Mouse (Mus musculus): ENCODE results near the gene Lyst. TPM values are rescaled to one million over a fixed set of nuclear protein-coding genes. Genes with fewer than 3 reads are reported as not detected.
A peak's percentile ranks its signal among the peaks of the same experiment; 100 is the strongest.

Lyst gene
- polyA plus RNA-seq, 1 experiment from 2014 or later = 7.6 TPM

GRCm38 (mm10) chr13:13775778-13776494, 185.7 kb downstream of the Lyst start:
- Histone ChIP-seq H3K27me3 (no peaks in the 10 kb centered on the region), H3K27ac (no peak overlapping the region), H3K4me1 (no peaks in the 10 kb centered on the region), H3K4me3 (no peak overlapping the region), H3K4me2 (no peak overlapping the region), H3K9me3 (no peaks in the 10 kb centered on the region), H3K36me3 (peaks cover 10% of the 10 kb centered on the region; the same call in 1 of the 2 replicates), H3K9ac (no peak overlapping the region)
- ATAC-seq (ENCODE audit: insufficient number of reproducible peaks, low FRiP score, low TSS enrichment, low read depth) = no peak

- no peaks in the 10 kb centered on the region for H3K27me3 ChIP-seq
- H3K9me3 ChIP-seq = no peaks in the 10 kb centered on the region
- no peak for ATAC-seq (ENCODE audit: insufficient number of reproducible peaks, low FRiP score, low TSS enrichment, low read depth)
- no peak overlapping the region for H3K27ac ChIP-seq
- H3K4me2 ChIP-seq = no peak overlapping the region
- no peaks in the 10 kb centered on the region for H3K4me1 ChIP-seq
- no peak overlapping the region for H3K4me3 ChIP-seq
- H3K36me3 ChIP-seq = peaks cover 10% of the 10 kb centered on the region; the same call in 1 of the 2 replicates
- H3K9ac ChIP-seq = no peak overlapping the region
- WGBS = 89% methylated on average over 11 of the region's 11 CpGs
Observed at GRCm38 (mm10) chr13:13777052-13777451, 186.9 kb downstream of the Lyst start.

GRCm38 (mm10) chr13:13777696-13778095, 187.5 kb downstream of the Lyst start:
- H3K27ac ChIP-seq = no peak overlapping the region
- no peak for ATAC-seq (ENCODE audit: insufficient number of reproducible peaks, low FRiP score, low TSS enrichment, low read depth)
- no peak overlapping the region for H3K4me2 ChIP-seq
- WGBS = 92% methylated on average over 8 of the region's 8 CpGs
- H3K27me3 ChIP-seq = peaks cover under 1% of the 10 kb centered on the region; the same call in 1 of the 2 replicates
- no peaks in the 10 kb centered on the region for H3K9me3 ChIP-seq
- H3K36me3 ChIP-seq = peaks cover 10% of the 10 kb centered on the region; the same call in 1 of the 2 replicates
- no peaks in the 10 kb centered on the region for H3K4me1 ChIP-seq
- H3K4me3 ChIP-seq = no peak overlapping the region
- H3K9ac ChIP-seq = no peak overlapping the region

- Histone ChIP-seq H3K36me3 (peaks cover 10% of the 10 kb centered on the region; the same call in 1 of the 2 replicates), H3K27ac (no peak overlapping the region), H3K9me3 (no peaks in the 10 kb centered on the region), H3K27me3 (peaks cover 11% of the 10 kb centered on the region), H3K9ac (no peak overlapping the region), H3K4me3 (no peak overlapping the region), H3K4me2 (no peak overlapping the region), H3K4me1 (peaks cover 4% of the 10 kb centered on the region)
- 71% methylated on average over 1 of the region's 1 CpGs for WGBS
- ATAC-seq (ENCODE audit: insufficient number of reproducible peaks, low FRiP score, low TSS enrichment, low read depth) = no peak
Observed at GRCm38 (mm10) chr13:13778837-13779458, 188.8 kb downstream of the Lyst start.

- Histone ChIP-seq H3K9me3 (no peaks in the 10 kb centered on the region), H3K27ac (no peak overlapping the region), H3K27me3 (peaks cover 25% of the 10 kb centered on the region), H3K9ac (no peak overlapping the region), H3K4me1 (peaks cover 17% of the 10 kb centered on the region), H3K36me3 (peaks cover 10% of the 10 kb centered on the region; the same call in 1 of the 2 replicates), H3K4me2 (no peak overlapping the region), H3K4me3 (no peak overlapping the region)
- ATAC-seq (ENCODE audit: insufficient number of reproducible peaks, low FRiP score, low TSS enrichment, low read depth) = no peak
- WGBS = 50% methylated on average over 3 of the region's 3 CpGs
Observed at GRCm38 (mm10) chr13:13780271-13780670, 190.1 kb downstream of the Lyst start.

- Histone ChIP-seq H3K4me1 (peaks cover 23% of the 10 kb centered on the region), H3K36me3 (peaks cover 10% of the 10 kb centered on the region; the same call in 1 of the 2 replicates), H3K9me3 (no peaks in the 10 kb centered on the region), H3K4me2 (no peak overlapping the region), H3K27ac (no peak overlapping the region), H3K9ac (no peak overlapping the region), H3K27me3 (peaks cover 32% of the 10 kb centered on the region), H3K4me3 (no peak overlapping the region)
- 52% methylated on average over 4 of the region's 4 CpGs for WGBS
- ATAC-seq (ENCODE audit: insufficient number of reproducible peaks, low FRiP score, low TSS enrichment, low read depth) = no peak
Observed at GRCm38 (mm10) chr13:13781026-13781425, 190.8 kb downstream of the Lyst start.

GRCm38 (mm10) chr13:13783296-13783695, 193.1 kb downstream of the Lyst start:
- H3K4me3 ChIP-seq = peak overlapping the region; percentile 60; the same call in 1 of the 2 replicates
- ATAC-seq (ENCODE audit: insufficient number of reproducible peaks, low FRiP score, low TSS enrichment, low read depth) = no peak
- H3K4me1 ChIP-seq = peaks cover 23% of the 10 kb centered on the region
- no peaks in the 10 kb centered on the region for H3K9me3 ChIP-seq
- H3K9ac ChIP-seq = no peak overlapping the region
- peaks cover 46% of the 10 kb centered on the region for H3K27me3 ChIP-seq
- no peaks in the 10 kb centered on the region for H3K36me3 ChIP-seq
- no peak overlapping the region for H3K27ac ChIP-seq
- peak overlapping the region; percentile 99 for H3K4me2 ChIP-seq
- WGBS = 29% methylated on average over 7 of the region's 7 CpGs

- Histone ChIP-seq H3K9me3 (no peaks in the 10 kb centered on the region), H3K27me3 (peaks cover 46% of the 10 kb centered on the region), H3K27ac (peak within 1 kb of the TSS; percentile 7; the same call in 1 of the 2 replicates), H3K4me2 (peak within 1 kb of the TSS; percentile 99), H3K4me3 (peak within 1 kb of the TSS; percentile 60), H3K36me3 (no peaks in the 10 kb centered on the region), H3K4me1 (peaks cover 23% of the 10 kb centered on the region), H3K9ac (peak within 1 kb of the TSS; percentile 26; the same call in 1 of the 2 replicates)
- ATAC-seq (ENCODE audit: insufficient number of reproducible peaks, low FRiP score, low TSS enrichment, low read depth) = peak; percentile 60
- WGBS = under 1% methylated on average over 43 of the region's 43 CpGs
Observed at GRCm38 (mm10) chr13:13783894-13784419, 193.8 kb downstream of the Lyst start, which contains the start of gene Gng4. Gng4 (plus strand) TSS chr13:13784059.

- WGBS = under 1% methylated on average over 58 of the region's 59 CpGs
- peaks cover 46% of the 10 kb centered on the region for H3K27me3 ChIP-seq
- H3K36me3 ChIP-seq = no peaks in the 10 kb centered on the region
- peak overlapping the region; percentile 60 for H3K4me3 ChIP-seq
- ATAC-seq (ENCODE audit: insufficient number of reproducible peaks, low FRiP score, low TSS enrichment, low read depth) = no peak
- H3K9me3 ChIP-seq = no peaks in the 10 kb centered on the region
- peak overlapping the region; percentile 26; the same call in 1 of the 2 replicates for H3K9ac ChIP-seq
- peak overlapping the region; percentile 99 for H3K4me2 ChIP-seq
- no peak overlapping the region; the same call in 1 of the 2 replicates for H3K27ac ChIP-seq
- peaks cover 23% of the 10 kb centered on the region for H3K4me1 ChIP-seq
Observed at GRCm38 (mm10) chr13:13784420-13784936, 194.3 kb downstream of the Lyst start.

GRCm38 (mm10) chr13:13784981-13785783, 195.0 kb downstream of the Lyst start:
- Histone ChIP-seq H3K27ac (no peak overlapping the region), H3K9ac (peak overlapping the region; percentile 26; the same call in 1 of the 2 replicates), H3K4me3 (peak overlapping the region; percentile 60), H3K4me2 (peak overlapping the region; percentile 99), H3K9me3 (no peaks in the 10 kb centered on the region), H3K36me3 (no peaks in the 10 kb centered on the region), H3K27me3 (peaks cover 46% of the 10 kb centered on the region), H3K4me1 (peaks cover 23% of the 10 kb centered on the region)
- no peak for ATAC-seq (ENCODE audit: insufficient number of reproducible peaks, low FRiP score, low TSS enrichment, low read depth)
- 1% methylated on average over 30 of the region's 30 CpGs for WGBS

GRCm38 (mm10) chr13:13786971-13787370, 196.8 kb downstream of the Lyst start:
- Histone ChIP-seq H3K36me3 (no peaks in the 10 kb centered on the region), H3K27me3 (peaks cover 46% of the 10 kb centered on the region), H3K9me3 (no peaks in the 10 kb centered on the region), H3K9ac (no peak overlapping the region), H3K4me2 (no peak overlapping the region), H3K4me1 (peaks cover 23% of the 10 kb centered on the region), H3K27ac (no peak overlapping the region), H3K4me3 (no peak overlapping the region)
- no peak for ATAC-seq (ENCODE audit: insufficient number of reproducible peaks, low FRiP score, low TSS enrichment, low read depth)
- WGBS = 83% methylated on average over 6 of the region's 6 CpGs
